Mouse (Mus musculus): ENCODE measurements at regions not wholly inside any gene's neighbourhood (a gene's known extent, or its start where the extent isn't known, plus 50 kb on each side); places are given as distances from the start of the nearest gene placed in this dataset.
A peak's percentile ranks its signal among the peaks of the same experiment; 100 is the strongest.

GRCm38 (mm10) chr4:45729801-45730200 lies 69.0 kb upstream of the Aldh1b1 start:
- 0 out of 2 replicates have a peak, but pooled peaks cover 3% of the 10 kb centered on the region for H3K27me3 ChIP-seq
- H3K9me3 ChIP-seq = no peaks in the 10 kb centered on the region
- no peak overlapping the region for H3K27ac ChIP-seq
- H3K4me1 ChIP-seq = peaks cover 34% of the 10 kb centered on the region
- H3K36me3 ChIP-seq = no peaks in the 10 kb centered on the region
- no peak for ATAC-seq (ENCODE audit: insufficient number of reproducible peaks, low FRiP score, low TSS enrichment, low read depth)
- no peak overlapping the region for H3K4me3 ChIP-seq
- WGBS = 74% methylated on average over 4 of the region's 4 CpGs
- H3K9ac ChIP-seq = no peak overlapping the region
- H3K4me2 ChIP-seq = no peak overlapping the region

- ATAC-seq (ENCODE audit: insufficient number of reproducible peaks, low FRiP score, low TSS enrichment, low read depth) = no peak
- WGBS = 53% methylated on average over 4 of the region's 4 CpGs
- H3K27me3 ChIP-seq = 0 out of 2 replicates have a peak, but pooled peaks cover 3% of the 10 kb centered on the region
- no peak overlapping the region for H3K4me3 ChIP-seq
- H3K36me3 ChIP-seq = no peaks in the 10 kb centered on the region
- no peak overlapping the region for H3K9ac ChIP-seq
- H3K9me3 ChIP-seq = no peaks in the 10 kb centered on the region
- H3K4me1 ChIP-seq = peaks cover 39% of the 10 kb centered on the region
- H3K4me2 ChIP-seq = no peak overlapping the region
- no peak overlapping the region for H3K27ac ChIP-seq
These were observed 70.0 kb upstream of the Aldh1b1 start for GRCm38 (mm10) chr4:45728825-45729224.

GRCm38 (mm10) chr4:45727915-45728314 lies 70.9 kb upstream of the Aldh1b1 start:
- no peak overlapping the region for H3K27ac ChIP-seq
- WGBS = 48% methylated on average over 5 of the region's 5 CpGs
- H3K36me3 ChIP-seq = no peaks in the 10 kb centered on the region
- H3K9ac ChIP-seq = no peak overlapping the region
- peaks cover 39% of the 10 kb centered on the region for H3K4me1 ChIP-seq
- H3K27me3 ChIP-seq = peaks cover 3% of the 10 kb centered on the region; the same call in 1 of the 2 replicates
- no peak for ATAC-seq (ENCODE audit: insufficient number of reproducible peaks, low FRiP score, low TSS enrichment, low read depth)
- no peak overlapping the region for H3K4me3 ChIP-seq
- H3K4me2 ChIP-seq = no peak overlapping the region
- no peaks in the 10 kb centered on the region for H3K9me3 ChIP-seq

GRCm38 (mm10) chr4:45727474-45727873 lies 71.3 kb upstream of the Aldh1b1 start:
- H3K4me3 ChIP-seq = no peak overlapping the region
- H3K4me1 ChIP-seq = peaks cover 39% of the 10 kb centered on the region
- peaks cover 3% of the 10 kb centered on the region; the same call in 1 of the 2 replicates for H3K27me3 ChIP-seq
- no peak for ATAC-seq (ENCODE audit: insufficient number of reproducible peaks, low FRiP score, low TSS enrichment, low read depth)
- H3K36me3 ChIP-seq = no peaks in the 10 kb centered on the region
- no peaks in the 10 kb centered on the region for H3K9me3 ChIP-seq
- WGBS = 65% methylated on average over 9 of the region's 9 CpGs
- H3K27ac ChIP-seq = no peak overlapping the region
- H3K4me2 ChIP-seq = no peak overlapping the region
- H3K9ac ChIP-seq = no peak overlapping the region

GRCm38 (mm10) chr4:45726783-45727182 lies 72.0 kb upstream of the Aldh1b1 start:
- H3K4me3 ChIP-seq = no peak overlapping the region
- peaks cover 3% of the 10 kb centered on the region; the same call in 1 of the 2 replicates for H3K27me3 ChIP-seq
- no peak overlapping the region for H3K4me2 ChIP-seq
- no peaks in the 10 kb centered on the region for H3K36me3 ChIP-seq
- peaks cover 39% of the 10 kb centered on the region for H3K4me1 ChIP-seq
- no peak for ATAC-seq (ENCODE audit: insufficient number of reproducible peaks, low FRiP score, low TSS enrichment, low read depth)
- H3K27ac ChIP-seq = no peak overlapping the region
- WGBS = 88% methylated on average over 5 of the region's 5 CpGs
- no peak overlapping the region for H3K9ac ChIP-seq
- H3K9me3 ChIP-seq = no peaks in the 10 kb centered on the region

GRCm38 (mm10) chr4:45725055-45725910 lies 73.5 kb upstream of the Aldh1b1 start:
- H3K4me2 ChIP-seq = no peak overlapping the region
- H3K27ac ChIP-seq = 0 out of 2 replicates have a peak overlapping the region, but pooled peaks have one; percentile 22
- peaks cover 28% of the 10 kb centered on the region for H3K4me1 ChIP-seq
- ATAC-seq (ENCODE audit: insufficient number of reproducible peaks, low FRiP score, low TSS enrichment, low read depth) = no peak
- no peak overlapping the region for H3K4me3 ChIP-seq
- H3K9me3 ChIP-seq = no peaks in the 10 kb centered on the region
- no peaks in the 10 kb centered on the region for H3K36me3 ChIP-seq
- no peak overlapping the region for H3K9ac ChIP-seq
- peaks cover 3% of the 10 kb centered on the region; the same call in 1 of the 2 replicates for H3K27me3 ChIP-seq
- WGBS = 45% methylated on average over 16 of the region's 16 CpGs

GRCm38 (mm10) chr4:45720352-45720751 lies 78.5 kb upstream of the Aldh1b1 start:
- Histone ChIP-seq H3K9ac (no peak overlapping the region), H3K9me3 (no peaks in the 10 kb centered on the region), H3K4me2 (no peak overlapping the region), H3K4me1 (peaks cover 11% of the 10 kb centered on the region), H3K27ac (no peak overlapping the region), H3K27me3 (no peaks in the 10 kb centered on the region; the same call in 1 of the 2 replicates), H3K4me3 (no peak overlapping the region), H3K36me3 (no peaks in the 10 kb centered on the region)
- no peak for ATAC-seq (ENCODE audit: insufficient number of reproducible peaks, low FRiP score, low TSS enrichment, low read depth)
- WGBS = 26% methylated on average over 5 of the region's 5 CpGs

- Histone ChIP-seq H3K4me3 (no peak overlapping the region), H3K9me3 (no peaks in the 10 kb centered on the region), H3K27ac (no peak overlapping the region), H3K4me1 (peaks cover 3% of the 10 kb centered on the region), H3K27me3 (no peaks in the 10 kb centered on the region; the same call in 1 of the 2 replicates), H3K36me3 (no peaks in the 10 kb centered on the region), H3K4me2 (no peak overlapping the region), H3K9ac (no peak overlapping the region)
- 37% methylated on average over 3 of the region's 3 CpGs for WGBS
- ATAC-seq (ENCODE audit: insufficient number of reproducible peaks, low FRiP score, low TSS enrichment, low read depth) = no peak
These were observed 79.3 kb upstream of the Aldh1b1 start for GRCm38 (mm10) chr4:45719564-45719963.

- no peak for ATAC-seq (ENCODE audit: insufficient number of reproducible peaks, low FRiP score, low TSS enrichment, low read depth)
- Histone ChIP-seq H3K4me3 (no peak overlapping the region), H3K9me3 (no peaks in the 10 kb centered on the region), H3K4me1 (peaks cover 4% of the 10 kb centered on the region; the same call in 1 of the 2 replicates), H3K4me2 (no peak overlapping the region), H3K9ac (no peak overlapping the region), H3K27me3 (no peaks in the 10 kb centered on the region), H3K27ac (no peak overlapping the region), H3K36me3 (no peaks in the 10 kb centered on the region)
- 86% methylated on average over 1 of the region's 1 CpGs for WGBS
These were observed 82.9 kb upstream of the Aldh1b1 start for GRCm38 (mm10) chr4:45715878-45716277.

- Histone ChIP-seq H3K27me3 (no peaks in the 10 kb centered on the region), H3K9me3 (no peaks in the 10 kb centered on the region), H3K36me3 (no peaks in the 10 kb centered on the region), H3K4me1 (peaks cover 4% of the 10 kb centered on the region; the same call in 1 of the 2 replicates), H3K4me2 (no peak overlapping the region), H3K9ac (no peak overlapping the region), H3K27ac (no peak overlapping the region), H3K4me3 (no peak overlapping the region)
- no peak for ATAC-seq (ENCODE audit: insufficient number of reproducible peaks, low FRiP score, low TSS enrichment, low read depth)
- WGBS = 7% methylated on average over 10 of the region's 10 CpGs
These were observed 84.8 kb upstream of the Aldh1b1 start for GRCm38 (mm10) chr4:45713837-45714508.

GRCm38 (mm10) chr4:45713046-45713706 lies 85.6 kb upstream of the Aldh1b1 start:
- Histone ChIP-seq H3K4me2 (no peak overlapping the region), H3K27me3 (no peaks in the 10 kb centered on the region), H3K27ac (no peak overlapping the region), H3K36me3 (no peaks in the 10 kb centered on the region), H3K9ac (no peak overlapping the region), H3K4me1 (peaks cover 4% of the 10 kb centered on the region; the same call in 1 of the 2 replicates), H3K9me3 (no peaks in the 10 kb centered on the region), H3K4me3 (no peak overlapping the region)
- no peak for ATAC-seq (ENCODE audit: insufficient number of reproducible peaks, low FRiP score, low TSS enrichment, low read depth)
- 33% methylated on average over 8 of the region's 8 CpGs for WGBS
